Mouse (Mus musculus): ENCODE measurements around the gene Lpar1. TPM values are rescaled to one million over a fixed set of nuclear protein-coding genes. Genes with fewer than 3 reads are reported as not detected.

Lpar1 gene
- total RNA-seq, 2 experiments from 2014 or later: 18.4 to 19.1 TPM

Small RNA genes lying within 50 kb of the gene (microRNA-seq; reads per million reads assigned to microRNA genes)
- gene Mir3095: 0 to 1.3 reads per million in 2 experiments

Other genes with a start within 250 kb of the Lpar1 start
- under 1 TPM; 0.12 to 0.20 TPM for gene Olfr267, start 233.8 kb upstream of the Lpar1 start, total RNA-seq (2021)